In the genomic region with DNA sequence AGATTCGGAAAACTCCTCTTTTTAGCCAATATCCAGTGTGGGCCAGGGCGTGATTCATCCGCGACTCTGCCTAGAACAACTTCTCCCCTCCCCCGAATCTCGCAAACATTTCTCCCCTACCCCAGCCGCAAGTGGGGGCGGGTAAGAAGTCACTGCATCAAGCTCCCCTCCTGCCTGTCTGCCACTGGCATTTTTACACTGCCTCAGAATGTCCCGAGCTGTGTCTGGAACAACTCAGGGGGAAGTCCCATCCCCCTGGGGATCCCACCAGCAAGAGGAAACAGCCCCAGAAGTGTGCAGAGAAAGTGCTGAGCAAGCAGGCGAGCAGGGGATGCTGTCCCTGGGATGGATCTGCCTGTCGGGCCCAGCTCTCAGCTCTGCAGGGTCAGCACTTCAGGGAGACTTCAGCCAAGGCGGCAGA, we compare ENCODE assay signal across 9 mouse cellular contexts. TPM values are rescaled to one million over a fixed set of nuclear protein-coding genes. Genes with fewer than 3 reads are reported as not detected.
DNase-seq lines count a peak whose midpoint lies in the region; ATAC-seq and TF ChIP-seq lines count a peak whose summit lies in the region.
"Had no signal": no experiment of that assay in that cellular context is flagged by ENCODE, and none has a peak within 500 bp of the region (broad histone marks: within the 10 kb centered on the region; RNA-seq: fewer than 3 reads in every experiment).

No protein-coding gene starts in this region.

- H3K27ac ChIP-seq in hindbrain, embryonic 11.5 days (ENCODE audit: low read depth, low read length), result no peak overlapping the region
- no peak overlapping the region for H3K27ac ChIP-seq in hindbrain, embryonic 13.5 days
- peak overlapping the region; percentile 68 for H3K27ac ChIP-seq in heart, postnatal 0 days (ENCODE audit: low read depth)
- peak overlapping the region; percentile 84 for H3K27ac ChIP-seq in limb, embryonic 10.5 days
- H3K27ac ChIP-seq in neural tube, embryonic 12.5 days, result no peak overlapping the region; the same call in 1 of the 2 replicates

- H3K4me2 ChIP-seq in hindbrain, embryonic 11.5 days (replicated peaks; ENCODE audit: low read depth, low read length), result no peak overlapping the region
- H3K4me2 ChIP-seq in hindbrain, embryonic 13.5 days, result no peak overlapping the region
- H3K4me2 ChIP-seq in heart, postnatal 0 days (ENCODE audit: low read depth, low read length), result peak overlapping the region; percentile 8; the same call in 1 of the 2 replicates
- H3K4me2 ChIP-seq in neural tube, embryonic 12.5 days (replicated peaks), result peak overlapping the region; percentile 4; the same call in 1 of the 2 replicates

- no peaks in the 10 kb centered on the region for H3K9me3 ChIP-seq in hindbrain, embryonic 11.5 days (ENCODE audit: control insufficient read depth, low read length)
- H3K9me3 ChIP-seq in hindbrain, embryonic 13.5 days, result no peaks in the 10 kb centered on the region
- no peaks in the 10 kb centered on the region for H3K9me3 ChIP-seq in heart, postnatal 0 days (replicated peaks; ENCODE audit: control insufficient read depth, low read length)
- H3K9me3 ChIP-seq in limb, embryonic 10.5 days (replicated peaks), result no peaks in the 10 kb centered on the region
- no peaks in the 10 kb centered on the region for H3K9me3 ChIP-seq in neural tube, embryonic 12.5 days

- TF ChIP-seq CTCF in heart, postnatal 0 days (IDR thresholded peaks at IDR 0.05; ENCODE audit: low read depth), result no peak

- no peak for TF ChIP-seq EP300 in heart, postnatal 0 days (IDR thresholded peaks at IDR 0.05; ENCODE audit: low read depth)

- DNase-seq in hindbrain, embryonic 11.5 days (ENCODE audit: low spot score), result peak; percentile 16
- peak; percentile 57 for DNase-seq in embryo, embryonic 9.5 days (ENCODE audit: extremely low spot score)
- DNase-seq in heart, postnatal 0 days (ENCODE audit: low spot score), result no peak
- DNase-seq in limb, embryonic 10.5 days (ENCODE audit: low spot score), result peak; percentile 54
- no peak for DNase-seq in cerebellum, postnatal 36 days

- no peak for ATAC-seq in hindbrain, embryonic 11.5 days (ENCODE audit: low FRiP score)
- no peak for ATAC-seq in hindbrain, embryonic 13.5 days (ENCODE audit: low FRiP score)
- ATAC-seq in heart, postnatal 0 days (ENCODE audit: insufficient read depth, low read depth), result peak; percentile 40
- no peak for ATAC-seq in neural tube, embryonic 12.5 days (ENCODE audit: low FRiP score, low read depth)
- ATAC-seq in CD4-positive, CD25-positive, alpha-beta regulatory T cell, adult 4 months, result no peak

- H3K27me3 ChIP-seq in hindbrain, embryonic 11.5 days (ENCODE audit: control insufficient read depth, insufficient read depth, low read length), result no peaks in the 10 kb centered on the region
- H3K27me3 ChIP-seq in hindbrain, embryonic 13.5 days, result peaks cover 33% of the 10 kb centered on the region
- peaks cover 6% of the 10 kb centered on the region; the same call in 1 of the 2 replicates for H3K27me3 ChIP-seq in heart, postnatal 0 days (ENCODE audit: control insufficient read depth, insufficient read depth, low read length)
- H3K27me3 ChIP-seq in limb, embryonic 10.5 days (ENCODE audit: low read depth, poor library complexity, severe bottlenecking), result no peaks in the 10 kb centered on the region
- H3K27me3 ChIP-seq in neural tube, embryonic 12.5 days (replicated peaks), result no peaks in the 10 kb centered on the region

- no peak overlapping the region for H3K4me3 ChIP-seq in hindbrain, embryonic 11.5 days (ENCODE audit: low read depth, low read length)
- no peak overlapping the region for H3K4me3 ChIP-seq in hindbrain, embryonic 13.5 days
- H3K4me3 ChIP-seq in heart, postnatal 0 days (ENCODE audit: low read depth, low read length), result no peak overlapping the region
- H3K4me3 ChIP-seq in limb, embryonic 10.5 days, result peak overlapping the region; percentile 36
- no peak overlapping the region for H3K4me3 ChIP-seq in neural tube, embryonic 12.5 days
- H3K4me3 ChIP-seq: erythroblast, embryonic 14.5 days had no signal

- H3K9ac ChIP-seq in hindbrain, embryonic 11.5 days (ENCODE audit: low read depth, low read length), result no peak overlapping the region
- H3K9ac ChIP-seq in hindbrain, embryonic 13.5 days, result no peak overlapping the region
- H3K9ac ChIP-seq in heart, postnatal 0 days (replicated peaks; ENCODE audit: low read depth, low read length), result no peak overlapping the region
- H3K9ac ChIP-seq in neural tube, embryonic 12.5 days, result no peak overlapping the region

- WGBS in hindbrain, embryonic 11.5 days, result 19% methylated on average over 12 of the region's 12 CpGs
- WGBS in hindbrain, embryonic 13.5 days, result 13% methylated on average over 12 of the region's 12 CpGs
- WGBS in heart, postnatal 0 days, result 5% methylated on average over 12 of the region's 12 CpGs
- WGBS in limb, embryonic 10.5 days, result 11% methylated on average over 12 of the region's 12 CpGs
- 20% methylated on average over 12 of the region's 12 CpGs for WGBS in neural tube, embryonic 12.5 days

- no peaks in the 10 kb centered on the region for H3K36me3 ChIP-seq in hindbrain, embryonic 11.5 days (ENCODE audit: control insufficient read depth, insufficient read depth, low read length)
- H3K36me3 ChIP-seq in hindbrain, embryonic 13.5 days, result peaks cover 4% of the 10 kb centered on the region
- H3K36me3 ChIP-seq in heart, postnatal 0 days (replicated peaks; ENCODE audit: control insufficient read depth, insufficient read depth, low read length), result no peaks in the 10 kb centered on the region
- H3K36me3 ChIP-seq in limb, embryonic 10.5 days, result peaks cover 4% of the 10 kb centered on the region
- 0 out of 2 replicates have a peak, but pooled peaks cover under 1% of the 10 kb centered on the region for H3K36me3 ChIP-seq in neural tube, embryonic 12.5 days

- no peaks in the 10 kb centered on the region for H3K4me1 ChIP-seq in hindbrain, embryonic 11.5 days (replicated peaks; ENCODE audit: control insufficient read depth, insufficient read depth, low read length)
- 0 out of 2 replicates have a peak, but pooled peaks cover 2% of the 10 kb centered on the region for H3K4me1 ChIP-seq in hindbrain, embryonic 13.5 days (replicated peaks)
- H3K4me1 ChIP-seq in heart, postnatal 0 days (ENCODE audit: control insufficient read depth, insufficient read depth), result no peaks in the 10 kb centered on the region
- peaks cover 58% of the 10 kb centered on the region for H3K4me1 ChIP-seq in limb, embryonic 10.5 days
- H3K4me1 ChIP-seq in neural tube, embryonic 12.5 days, result peaks cover 7% of the 10 kb centered on the region; the same call in 1 of the 2 replicates

RNA-seq across cellular contexts. Expression of gene Iscu, which starts 11.0 kb away (rescaled TPM):
- polyA plus RNA-seq in hindbrain, embryonic 11.5 days (2014; fragmentation: Nextera tagmentation; extraction: Ambion mirVana), result 108 TPM in 2 replicates
- 91.5 and 93.4 TPM in 2 replicates for polyA plus RNA-seq in hindbrain, embryonic 13.5 days (2015; fragmentation: Nextera tagmentation; extraction: Ambion mirVana)
- total RNA-seq in heart, postnatal 0 days (2014; rRNA removed; ENCODE audit: low replicate concordance), result 116 and 149 TPM in 2 replicates
- 210 and 215 TPM in 2 replicates for polyA plus RNA-seq in heart, postnatal 0 days (2015; fragmentation: Nextera tagmentation; extraction: Ambion mirVana)
- polyA plus RNA-seq in limb, embryonic 10.5 days (2016; fragmentation: Nextera tagmentation; extraction: Ambion mirVana), result 106 and 112 TPM in 2 replicates
- 101 and 105 TPM in 2 replicates for polyA plus RNA-seq in neural tube, embryonic 12.5 days (2016; fragmentation: Nextera tagmentation; extraction: Ambion mirVana)
- 10 to 100 TPM in 1 of 2 experiments, 1 to 10 TPM in 1; 7.1 to 10.8 TPM for polyA plus RNA-seq in CD4-positive, CD25-positive, alpha-beta regulatory T cell, adult 4 months (2017; shearing (Covaris generic))

RNA-seq across cellular contexts. Expression of gene Sart3, which starts 11.3 kb away (rescaled TPM):
- 45.1 and 51.1 TPM in 2 replicates for polyA plus RNA-seq in hindbrain, embryonic 11.5 days (2014; fragmentation: Nextera tagmentation; extraction: Ambion mirVana)
- polyA plus RNA-seq in hindbrain, embryonic 13.5 days (2015; fragmentation: Nextera tagmentation; extraction: Ambion mirVana), result 44.0 and 46.0 TPM in 2 replicates
- 15.8 and 22.3 TPM in 2 replicates for total RNA-seq in heart, postnatal 0 days (2014; rRNA removed; ENCODE audit: low replicate concordance)
- 11.9 and 12.8 TPM in 2 replicates for polyA plus RNA-seq in heart, postnatal 0 days (2015; fragmentation: Nextera tagmentation; extraction: Ambion mirVana)
- polyA plus RNA-seq in limb, embryonic 10.5 days (2016; fragmentation: Nextera tagmentation; extraction: Ambion mirVana), result 90.9 and 100 TPM in 2 replicates
- polyA plus RNA-seq in neural tube, embryonic 12.5 days (2016; fragmentation: Nextera tagmentation; extraction: Ambion mirVana), result 66.2 and 69.1 TPM in 2 replicates
- polyA plus RNA-seq in CD4-positive, CD25-positive, alpha-beta regulatory T cell, adult 4 months (2017; shearing (Covaris generic)), result 10 to 100 TPM; 13.6 to 15.4 TPM

RNA-seq across cellular contexts. Expression of gene Tmem119, which starts 16.7 kb away (rescaled TPM):
- 18.8 and 21.3 TPM in 2 replicates for polyA plus RNA-seq in hindbrain, embryonic 11.5 days (2014; fragmentation: Nextera tagmentation; extraction: Ambion mirVana)
- polyA plus RNA-seq in hindbrain, embryonic 13.5 days (2015; fragmentation: Nextera tagmentation; extraction: Ambion mirVana), result 8.7 and 10.4 TPM in 2 replicates
- total RNA-seq in heart, postnatal 0 days (2014; rRNA removed; ENCODE audit: low replicate concordance), result 19.9 and 28.4 TPM in 2 replicates
- 12.4 and 13.0 TPM in 2 replicates for polyA plus RNA-seq in heart, postnatal 0 days (2015; fragmentation: Nextera tagmentation; extraction: Ambion mirVana)
- 159 and 218 TPM in 2 replicates for polyA plus RNA-seq in limb, embryonic 10.5 days (2016; fragmentation: Nextera tagmentation; extraction: Ambion mirVana)
- 39.3 and 43.8 TPM in 2 replicates for polyA plus RNA-seq in neural tube, embryonic 12.5 days (2016; fragmentation: Nextera tagmentation; extraction: Ambion mirVana)
- not detected for polyA plus RNA-seq in CD4-positive, CD25-positive, alpha-beta regulatory T cell, adult 4 months (2017; shearing (Covaris generic))

RNA-seq across cellular contexts. Expression of gene Ficd, which starts 48.0 kb away (rescaled TPM):
- polyA plus RNA-seq in hindbrain, embryonic 11.5 days (2014; fragmentation: Nextera tagmentation; extraction: Ambion mirVana), result 3.3 and 3.8 TPM in 2 replicates
- polyA plus RNA-seq in hindbrain, embryonic 13.5 days (2015; fragmentation: Nextera tagmentation; extraction: Ambion mirVana), result 8.0 and 8.2 TPM in 2 replicates
- total RNA-seq in heart, postnatal 0 days (2014; rRNA removed; ENCODE audit: low replicate concordance), result 5.5 and 7.1 TPM in 2 replicates
- polyA plus RNA-seq in heart, postnatal 0 days (2015; fragmentation: Nextera tagmentation; extraction: Ambion mirVana), result 4.1 and 5.3 TPM in 2 replicates
- 3.3 and 3.4 TPM in 2 replicates for polyA plus RNA-seq in limb, embryonic 10.5 days (2016; fragmentation: Nextera tagmentation; extraction: Ambion mirVana)
- polyA plus RNA-seq in neural tube, embryonic 12.5 days (2016; fragmentation: Nextera tagmentation; extraction: Ambion mirVana), result 6.0 and 7.3 TPM in 2 replicates
- 1 to 10 TPM; 3.9 to 8.6 TPM for polyA plus RNA-seq in CD4-positive, CD25-positive, alpha-beta regulatory T cell, adult 4 months (2017; shearing (Covaris generic))

RNA-seq across cellular contexts. Expression of gene Selplg, which starts 48.9 kb away (rescaled TPM):
- polyA plus RNA-seq in hindbrain, embryonic 11.5 days (2014; fragmentation: Nextera tagmentation; extraction: Ambion mirVana), result 0.96 and 1.0 TPM in 2 replicates
- 1.7 and 1.9 TPM in 2 replicates for polyA plus RNA-seq in hindbrain, embryonic 13.5 days (2015; fragmentation: Nextera tagmentation; extraction: Ambion mirVana)
- 1.6 and 5.0 TPM in 2 replicates for total RNA-seq in heart, postnatal 0 days (2014; rRNA removed; ENCODE audit: low replicate concordance)
- 1.2 and 1.7 TPM in 2 replicates for polyA plus RNA-seq in heart, postnatal 0 days (2015; fragmentation: Nextera tagmentation; extraction: Ambion mirVana)
- polyA plus RNA-seq in limb, embryonic 10.5 days (2016; fragmentation: Nextera tagmentation; extraction: Ambion mirVana), result 0.60 and 0.80 TPM in 2 replicates
- 1.5 and 2.3 TPM in 2 replicates for polyA plus RNA-seq in neural tube, embryonic 12.5 days (2016; fragmentation: Nextera tagmentation; extraction: Ambion mirVana)
- polyA plus RNA-seq in CD4-positive, CD25-positive, alpha-beta regulatory T cell, adult 4 months (2017; shearing (Covaris generic)), result 100 to 1,000 TPM; 473 to 498 TPM

Comparison
In these comparisons a context has a peak if more than half of its experiments do, and no peak if none do; other contexts are left out.
1. DNase-seq: peak in hindbrain, embryonic 11.5 days (single experiment), embryo, embryonic 9.5 days (single experiment) and limb, embryonic 10.5 days (single experiment); none in heart, postnatal 0 days (single experiment) and cerebellum, postnatal 36 days (0 of 2).
2. H3K27ac ChIP-seq: peak in heart, postnatal 0 days (single experiment) and limb, embryonic 10.5 days (single experiment); none in hindbrain, embryonic 11.5 days (single experiment), hindbrain, embryonic 13.5 days (single experiment) and neural tube, embryonic 12.5 days (single experiment).
3. H3K4me2 ChIP-seq: peak in heart, postnatal 0 days (single experiment) and neural tube, embryonic 12.5 days (single experiment); none in hindbrain, embryonic 11.5 days (single experiment) and hindbrain, embryonic 13.5 days (single experiment).